Mouse (Mus musculus) hindbrain, embryonic 11.5 days (tissue): ENCODE data around the gene Usp47. TPM values are rescaled to one million over a fixed set of nuclear protein-coding genes. Genes with fewer than 3 reads are reported as not detected.

Source experiments
- ATAC-seq: fragments of 200-750 bp; cut with Nextera tagmentation; 2 replicates; pipeline ENCODE4 v1.8.0; 2017; ENCODE audit warnings: mild to moderate bottlenecking, moderate TSS enrichment, moderate library complexity; ENCODE audit not compliant: low FRiP score
- DNase-seq: peaks from one replicate; pipeline ENCODE4 v3.0.0-alpha.2; 2015; ENCODE audit warnings: low spot score
- H3K27ac ChIP-seq: fragments of 300-500 bp; sonication (generic); 2 replicates; pipeline ENCODE4 v1.5.1; 2014; ENCODE audit warnings: mild to moderate bottlenecking, low read depth, low read length
- H3K27me3 ChIP-seq: fragments of 300-500 bp; sonication (generic); 2 replicates; pipeline ENCODE4 v1.6.1; 2014; ENCODE audit warnings: mild to moderate bottlenecking, low read length, moderate library complexity, mixed read lengths; ENCODE audit not compliant: control insufficient read depth, insufficient read depth
- H3K36me3 ChIP-seq: fragments of 300-500 bp; sonication (generic); 2 replicates; pipeline ENCODE4 v1.6.1; 2014; ENCODE audit warnings: mild to moderate bottlenecking, low read length, moderate library complexity, mixed read lengths; ENCODE audit not compliant: control insufficient read depth, insufficient read depth
- H3K4me1 ChIP-seq: fragments of 300-500 bp; sonication (generic); replicated peaks from 2 replicates; pipeline ENCODE4 v1.6.1; 2014; ENCODE audit warnings: low read length, mixed read lengths; ENCODE audit not compliant: control insufficient read depth, insufficient read depth
- H3K4me2 ChIP-seq: fragments of 300-500 bp; sonication (generic); replicated peaks from 2 replicates; pipeline ENCODE4 v1.6.1; 2014; ENCODE audit warnings: mild to moderate bottlenecking, low read depth, low read length
- H3K4me3 ChIP-seq: fragments of 300-500 bp; sonication (generic); 2 replicates; pipeline ENCODE4 v1.5.1; 2014; ENCODE audit warnings: low read depth, low read length
- H3K9ac ChIP-seq: fragments of 300-500 bp; sonication (generic); 2 replicates; pipeline ENCODE4 v1.6.1; 2014; ENCODE audit warnings: low read depth, low read length
- H3K9me3 ChIP-seq: fragments of 300-500 bp; sonication (generic); 2 replicates; pipeline ENCODE4 v1.6.1; 2016; ENCODE audit warnings: low read length; ENCODE audit not compliant: control insufficient read depth
- WGBS: fragments of 180-500 bp; shearing (Covaris S2); extraction: QIAGEN DNeasy Blood & Tissue Kit; methylation state at CpG from one replicate; pipeline ENCODE4 v1.1.7; 2014; 5-methylcytosine and 5-hydroxymethylcytosine counted together
- polyA plus RNA-seq: library from polyadenylated mRNA; unstranded; fragments of >200 nt; fragmentation: Nextera tagmentation; extraction: Ambion mirVana; gene quantifications from 2 replicates; pipeline ENCODE4 v1.2.1, GENCODE M21; 2014

The Usp47 gene
- 94.4 and 108 TPM in 2 replicates for polyA plus RNA-seq

GRCm38 (mm10) chr7:112023150-112023600 lies at the start of gene Usp47:
Gene Usp47 (plus strand): TSS chr7:112023504.
- DNase-seq: peak; percentile 91
- H3K36me3 ChIP-seq: no peaks in the 10 kb centered on the region
- H3K9ac ChIP-seq: peak within 1 kb of the TSS; percentile 99
- H3K4me2 ChIP-seq: peak within 1 kb of the TSS; percentile 72
- H3K27ac ChIP-seq: peak within 1 kb of the TSS; percentile 98
- H3K9me3 ChIP-seq: no peaks in the 10 kb centered on the region
- 0% methylated on average over 16 of the region's 54 CpGs for WGBS
- H3K4me3 ChIP-seq: peak within 1 kb of the TSS; percentile 97
- no peaks in the 10 kb centered on the region for H3K27me3 ChIP-seq
- peak; percentile 94 for ATAC-seq
- no peaks in the 10 kb centered on the region for H3K4me1 ChIP-seq

- H3K4me3 ChIP-seq: no peak overlapping the region
- no peak overlapping the region for H3K27ac ChIP-seq
- 82% methylated on average over 2 of the region's 2 CpGs for WGBS
- DNase-seq (no peak), ATAC-seq (no peak)
- H3K36me3 ChIP-seq: no peaks in the 10 kb centered on the region
- no peak overlapping the region for H3K9ac ChIP-seq
- no peaks in the 10 kb centered on the region for H3K27me3 ChIP-seq
- H3K9me3 ChIP-seq: no peaks in the 10 kb centered on the region
- H3K4me1 ChIP-seq: no peaks in the 10 kb centered on the region
- H3K4me2 ChIP-seq: no peak overlapping the region
Measured at GRCm38 (mm10) chr7:111976401-111976800, 46.9 kb upstream of the Usp47 start.

DNA sequence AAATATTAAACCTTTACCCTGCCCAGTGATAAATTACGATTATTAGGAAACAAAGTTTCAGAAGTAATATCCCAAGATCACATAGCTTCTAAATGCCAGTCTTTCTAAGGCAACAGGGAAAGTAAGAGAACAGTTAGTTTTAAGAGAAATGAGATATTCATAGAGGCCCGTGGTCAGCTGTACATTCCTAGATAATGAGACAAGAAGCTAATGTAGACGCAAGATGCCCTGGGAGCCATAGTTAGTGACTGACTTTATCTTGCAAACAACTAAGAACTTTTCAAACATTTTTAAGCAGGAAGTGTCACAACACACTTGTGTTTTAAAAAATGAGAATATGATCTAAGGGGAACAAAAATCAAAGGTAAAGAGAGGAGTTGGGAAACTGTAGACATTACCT lies 45.4 kb upstream of the Usp47 start:
- Histone ChIP-seq H3K9me3 (no peaks in the 10 kb centered on the region), H3K4me2 (no peak overlapping the region), H3K4me3 (no peak overlapping the region), H3K4me1 (no peaks in the 10 kb centered on the region), H3K36me3 (no peaks in the 10 kb centered on the region), H3K9ac (no peak overlapping the region), H3K27me3 (no peaks in the 10 kb centered on the region), H3K27ac (no peak overlapping the region)
- DNase-seq (no peak), ATAC-seq (no peak)
- 90% methylated on average over 3 of the region's 3 CpGs for WGBS

GRCm38 (mm10) chr7:111982296-111982695 lies 41.0 kb upstream of the Usp47 start:
- ATAC-seq (no peak), DNase-seq (no peak)
- Histone ChIP-seq H3K27me3 (no peaks in the 10 kb centered on the region), H3K9me3 (no peaks in the 10 kb centered on the region), H3K9ac (no peak overlapping the region), H3K4me1 (no peaks in the 10 kb centered on the region), H3K4me3 (no peak overlapping the region), H3K36me3 (no peaks in the 10 kb centered on the region), H3K4me2 (no peak overlapping the region), H3K27ac (no peak overlapping the region)
- WGBS: 95% methylated on average over 15 of the region's 15 CpGs

DNA sequence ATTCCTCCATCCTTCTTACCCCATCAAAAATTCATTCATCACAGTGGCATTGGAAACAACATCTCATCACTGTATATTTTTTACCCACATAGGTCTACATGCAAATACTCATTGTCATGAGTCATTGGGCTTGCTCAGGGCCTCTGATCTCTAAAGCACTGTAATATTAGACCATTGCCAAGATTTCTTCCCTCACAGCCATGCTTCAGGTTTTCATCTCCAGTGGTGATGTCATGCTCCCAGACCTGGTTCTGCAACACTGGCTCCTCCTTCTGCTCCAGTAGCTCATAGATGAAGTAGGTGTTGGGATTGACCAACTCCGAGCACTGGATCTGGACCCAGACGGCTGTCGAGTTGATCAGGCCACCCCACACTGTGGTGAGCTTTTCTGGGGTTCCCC lies 38.8 kb upstream of the Usp47 start:
- Histone ChIP-seq H3K27me3 (no peaks in the 10 kb centered on the region), H3K9me3 (no peaks in the 10 kb centered on the region), H3K36me3 (no peaks in the 10 kb centered on the region), H3K4me1 (no peaks in the 10 kb centered on the region), H3K4me3 (no peak overlapping the region), H3K4me2 (no peak overlapping the region), H3K27ac (no peak overlapping the region), H3K9ac (no peak overlapping the region)
- 91% methylated on average over 3 of the region's 3 CpGs for WGBS
- DNase-seq (no peak), ATAC-seq (no peak)

GRCm38 (mm10) chr7:111985266-111985665 lies 38.0 kb upstream of the Usp47 start:
- no peak for ATAC-seq
- Histone ChIP-seq H3K4me3 (no peak overlapping the region), H3K36me3 (no peaks in the 10 kb centered on the region), H3K27ac (no peak overlapping the region), H3K4me2 (no peak overlapping the region), H3K9me3 (no peaks in the 10 kb centered on the region), H3K27me3 (no peaks in the 10 kb centered on the region), H3K9ac (no peak overlapping the region), H3K4me1 (no peaks in the 10 kb centered on the region)
- 85% methylated on average over 4 of the region's 4 CpGs for WGBS
- DNase-seq: no peak

DNA sequence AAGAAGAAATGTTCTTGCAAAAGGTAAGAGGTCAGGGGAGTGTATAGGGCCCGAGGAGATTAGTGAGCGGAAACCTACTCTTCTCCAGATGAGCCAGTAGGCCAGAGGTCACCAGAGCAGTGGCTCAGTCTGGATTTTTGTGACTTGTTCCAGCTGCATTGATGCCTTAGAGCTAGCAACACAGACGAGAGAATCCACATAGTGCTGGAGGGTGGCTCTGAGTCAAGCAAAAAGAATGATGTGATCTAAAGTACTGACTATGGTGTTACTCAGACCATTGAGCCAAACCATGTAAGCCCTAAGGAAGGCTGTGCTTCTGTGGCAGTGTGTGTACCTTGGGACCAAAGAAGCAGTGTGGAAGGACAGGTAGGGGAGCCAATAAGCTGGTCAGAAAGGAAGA lies 36.4 kb upstream of the Usp47 start:
- ATAC-seq: no peak
- H3K27me3 ChIP-seq: no peaks in the 10 kb centered on the region
- no peak overlapping the region for H3K4me3 ChIP-seq
- H3K4me2 ChIP-seq: no peak overlapping the region
- no peak for DNase-seq
- WGBS: 85% methylated on average over 3 of the region's 3 CpGs
- H3K9ac ChIP-seq: no peak overlapping the region
- no peak overlapping the region for H3K27ac ChIP-seq
- H3K9me3 ChIP-seq: no peaks in the 10 kb centered on the region
- H3K4me1 ChIP-seq: no peaks in the 10 kb centered on the region
- H3K36me3 ChIP-seq: no peaks in the 10 kb centered on the region

DNA sequence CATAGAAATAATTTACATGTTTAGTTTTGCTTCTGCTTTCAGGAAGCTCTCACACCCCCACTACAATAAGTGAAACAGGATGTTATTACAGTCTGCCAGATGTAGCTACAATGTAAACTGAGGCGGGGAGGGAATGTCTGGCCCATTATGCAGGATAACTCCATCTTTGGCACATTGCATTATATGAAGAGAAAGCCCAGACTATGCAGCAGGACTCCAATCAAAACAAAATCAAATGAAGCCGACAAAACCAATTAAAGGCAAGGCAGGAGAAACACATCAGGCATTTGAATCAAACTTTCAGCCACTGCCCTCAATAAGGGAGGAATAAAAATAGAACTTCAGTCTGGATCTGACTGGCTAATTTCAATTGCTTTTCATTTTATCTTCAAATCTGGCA lies 25.9 kb upstream of the Usp47 start:
- H3K4me2 ChIP-seq: no peak overlapping the region
- no peaks in the 10 kb centered on the region for H3K9me3 ChIP-seq

GRCm38 (mm10) chr7:111998446-111999004 lies 24.8 kb upstream of the Usp47 start:
- 60% methylated on average over 6 of the region's 6 CpGs for WGBS
- no peak overlapping the region for H3K4me3 ChIP-seq
- H3K27ac ChIP-seq: no peak overlapping the region

More for the DNA sequence above, 25.9 kb upstream of the Usp47 start:
- Histone ChIP-seq H3K27me3 (no peaks in the 10 kb centered on the region), H3K4me3 (no peak overlapping the region), H3K9ac (no peak overlapping the region), H3K27ac (no peak overlapping the region), H3K4me1 (no peaks in the 10 kb centered on the region), H3K36me3 (no peaks in the 10 kb centered on the region)
- 86% methylated on average over 2 of the region's 2 CpGs for WGBS
- ATAC-seq (no peak), DNase-seq (no peak)

More at GRCm38 (mm10) chr7:111998446-111999004, 24.8 kb upstream of the Usp47 start:
- Histone ChIP-seq H3K9ac (no peak overlapping the region), H3K4me1 (no peaks in the 10 kb centered on the region), H3K4me2 (no peak overlapping the region), H3K36me3 (no peaks in the 10 kb centered on the region), H3K9me3 (no peaks in the 10 kb centered on the region), H3K27me3 (no peaks in the 10 kb centered on the region)
- no peak for ATAC-seq
- no peak for DNase-seq
